Mouse (Mus musculus) liver, embryonic 14.5 days (tissue): Measurements from ENCODE around the gene Eefsec. TPM values are rescaled to one million over a fixed set of nuclear protein-coding genes. Genes with fewer than 3 reads are reported as not detected.

Experiments
- ATAC-seq: fragments of 200-750 bp; cut with Nextera tagmentation; 2 replicates; pipeline ENCODE4 v1.8.0; 2017; ENCODE audit warnings: moderate number of reproducible peaks, mild to moderate bottlenecking, moderate library complexity; ENCODE audit not compliant: insufficient read depth
- DNase-seq, 3 experiments: peaks; one replicate each; pipeline ENCODE4 v3.0.0-alpha.2; 2012 to 2013; ENCODE audit warnings: low read depth in 3 of 3, low spot score in 3 of 3
- H3K27ac ChIP-seq: fragments of 300-500 bp; sonication (generic); 2 replicates; pipeline ENCODE4 v1.5.1; 2014; ENCODE audit warnings: moderate library complexity, mild to moderate bottlenecking, control low read depth, inconsistent platforms
- H3K27me3 ChIP-seq: fragments of 300-500 bp; sonication (generic); 2 replicates; pipeline ENCODE4 v1.6.1; 2014; ENCODE audit warnings: mild to moderate bottlenecking, low read length, moderate library complexity; ENCODE audit not compliant: control insufficient read depth, insufficient read depth
- H3K36me3 ChIP-seq: fragments of 300-500 bp; sonication (generic); replicated peaks from 2 replicates; pipeline ENCODE4 v1.6.1; 2014; ENCODE audit warnings: low read depth; ENCODE audit not compliant: control insufficient read depth, insufficient read depth
- H3K4me1 ChIP-seq, 2 experiments: fragments of 200-500 bp in 1 of 2; fragments of 300-500 bp in 1 of 2; sonication (generic) in 1 of 2; replicated peaks; 2 replicates each; pipeline ENCODE4 v1.6.1; 2012 to 2014; ENCODE audit warnings: antibody characterized with exemption in 1 of 2, inconsistent platforms in 1 of 2, low read length in 1 of 2; ENCODE audit not compliant: control insufficient read depth in 2 of 2, insufficient read depth in 2 of 2
- H3K4me2 ChIP-seq: fragments of 300-500 bp; sonication (generic); 2 replicates; pipeline ENCODE4 v1.6.1; 2014; ENCODE audit warnings: low read depth, mild to moderate bottlenecking, control low read depth, moderate library complexity
- H3K4me3 ChIP-seq, 2 experiments: fragments of 200-500 bp in 1 of 2; fragments of 300-500 bp in 1 of 2; sonication (generic) in 1 of 2; 2 replicates each; pipeline ENCODE4 v1.5.1; 2012 to 2014; ENCODE audit warnings: low read depth in 2 of 2, low read length in 2 of 2, mild to moderate bottlenecking in 2 of 2, control low read depth in 1 of 2, inconsistent platforms in 1 of 2, moderate library complexity in 1 of 2; ENCODE audit not compliant: insufficient read depth in 1 of 2
- H3K9ac ChIP-seq: fragments of 300-500 bp; sonication (generic); replicated peaks from 2 replicates; pipeline ENCODE4 v1.6.1; 2014; ENCODE audit warnings: mild to moderate bottlenecking, control low read depth, moderate library complexity
- H3K9me3 ChIP-seq: fragments of 300-500 bp; sonication (generic); 2 replicates; pipeline ENCODE4 v1.6.1; 2016; ENCODE audit warnings: low read length, mixed read lengths; ENCODE audit not compliant: control insufficient read depth
- CTCF ChIP-seq: IDR thresholded peaks from 2 replicates; pipeline ENCODE4 v1.5.1; 2016; ENCODE audit warnings: antibody characterized with exemption, low read depth, control low read depth
- EP300 ChIP-seq: IDR thresholded peaks from 2 replicates; pipeline ENCODE4 v1.6.1; 2016; ENCODE audit warnings: antibody characterized with exemption, low read depth
- WGBS: fragments of 180-500 bp; shearing (Covaris S2); extraction: QIAGEN DNeasy Blood & Tissue Kit; methylation state at CpG from one replicate; pipeline ENCODE4 v1.1.7; 2014; ENCODE audit not compliant: insufficient replicate concordance; 5-methylcytosine and 5-hydroxymethylcytosine counted together
- polyA plus RNA-seq, 2 experiments: library from polyadenylated mRNA; depleted of rRNA in 1 of 2; stranded (reverse) in 1 of 2; unstranded in 1 of 2; fragments of >200 nt; fragmentation: Nextera tagmentation in 1 of 2; extraction: Ambion mirVana in 1 of 2; gene quantifications; 2 replicates each; pipeline versions ENCODE4 v1.2.1 to v1.2.3; 2012 to 2014

The Eefsec gene
- polyA plus RNA-seq (2012; rRNA removed) (9.1 and 9.7 TPM in 2 replicates), polyA plus RNA-seq (2014; fragmentation: Nextera tagmentation; extraction: Ambion mirVana) (14.3 and 16.3 TPM in 2 replicates)

DNA sequence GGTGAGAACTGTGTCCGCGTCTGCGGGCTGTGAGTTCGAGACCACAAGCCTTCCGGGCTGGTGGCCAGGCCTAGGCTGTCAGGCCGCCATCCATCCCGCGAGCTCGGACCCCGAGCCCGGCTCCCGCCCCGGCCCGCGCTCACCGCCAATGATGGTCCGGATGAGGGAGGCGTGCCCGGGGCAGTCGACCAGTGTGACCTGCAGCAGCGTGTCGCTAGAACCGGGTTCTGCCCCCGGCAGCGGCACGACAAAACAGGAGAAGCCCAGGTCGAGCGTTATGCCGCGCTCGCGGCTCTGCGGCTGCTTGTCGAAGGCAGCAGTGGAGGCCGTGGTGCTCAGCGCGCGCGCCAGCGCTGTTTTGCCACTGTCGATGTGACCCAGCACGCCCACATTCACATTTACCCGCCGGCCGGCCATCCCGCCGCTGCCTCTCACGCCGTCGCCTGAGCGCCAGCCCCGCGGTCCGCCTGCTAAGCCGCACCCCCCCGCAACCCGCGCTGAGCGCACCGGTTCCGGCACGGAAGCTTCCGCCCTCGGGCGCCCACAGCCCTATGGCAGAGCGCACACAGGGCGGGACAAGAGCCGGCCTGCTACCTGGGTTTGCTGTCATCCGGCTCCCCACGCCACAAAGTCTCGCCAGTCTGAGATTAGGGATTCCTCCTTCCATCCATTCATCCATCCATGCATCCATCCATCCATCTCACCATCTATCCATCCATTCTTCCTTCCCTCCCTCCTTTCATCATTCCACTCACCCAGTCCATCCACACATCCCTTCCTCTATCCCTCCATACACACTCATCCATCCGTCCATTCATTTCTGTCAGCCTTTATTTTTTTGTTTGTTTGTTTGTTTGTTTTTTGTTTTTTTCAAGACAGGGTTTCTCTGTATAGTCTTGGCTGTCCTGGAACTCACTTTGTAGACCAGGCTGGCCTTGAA is at the start of gene Eefsec:
Gene Eefsec, minus strand, starts transcription at position 477 of the 940 bp plus-strand sequence.
- peak within 1 kb of the TSS; percentile 84 to 89 for H3K4me3 ChIP-seq
- WGBS, result under 1% methylated on average over 68 of the region's 72 CpGs
- DNase-seq (peak; percentile 54 to 59 (median 59)), ATAC-seq (peak; percentile 89)
- no peaks in the 10 kb centered on the region for H3K9me3 ChIP-seq
- no peaks in the 10 kb centered on the region for H3K36me3 ChIP-seq
- peaks cover 0 to 12% of the 10 kb centered on the region in 2 experiments; a peak in 2 of 4 replicates for H3K4me1 ChIP-seq
- peak within 1 kb of the TSS; percentile 19 for H3K27ac ChIP-seq
- H3K27me3 ChIP-seq, result no peaks in the 10 kb centered on the region
- no peak for TF ChIP-seq EP300
- TF ChIP-seq CTCF, result no peak
- peak within 1 kb of the TSS; percentile 91 for H3K4me2 ChIP-seq
- peak within 1 kb of the TSS; percentile 84 for H3K9ac ChIP-seq

GRCm38 (mm10) chr6:88493712-88494111 is 47.4 kb upstream of the Eefsec start:
- DNase-seq (no peak), ATAC-seq (no peak)
- H3K9ac ChIP-seq, result no peak overlapping the region
- H3K36me3 ChIP-seq, result peaks cover 6% of the 10 kb centered on the region
- WGBS, result 82% methylated on average over 6 of the region's 6 CpGs
- no peaks in the 10 kb centered on the region for H3K9me3 ChIP-seq
- H3K4me3 ChIP-seq, result no peak overlapping the region
- H3K4me1 ChIP-seq, result no peaks in the 10 kb centered on the region
- H3K4me2 ChIP-seq, result no peak overlapping the region
- H3K27me3 ChIP-seq, result no peaks in the 10 kb centered on the region
- no peak for TF ChIP-seq CTCF
- no peak for TF ChIP-seq EP300
- H3K27ac ChIP-seq, result no peak overlapping the region

GRCm38 (mm10) chr6:88490629-88491354 is 44.5 kb upstream of the Eefsec start:
- no peak for TF ChIP-seq CTCF
- TF ChIP-seq EP300, result no peak
- ATAC-seq (no peak), DNase-seq (no peak)
- no peaks in the 10 kb centered on the region for H3K4me1 ChIP-seq
- H3K4me3 ChIP-seq, result no peak overlapping the region
- no peak overlapping the region for H3K9ac ChIP-seq
- no peak overlapping the region for H3K27ac ChIP-seq
- WGBS, result 87% methylated on average over 12 of the region's 12 CpGs
- H3K9me3 ChIP-seq, result no peaks in the 10 kb centered on the region
- no peaks in the 10 kb centered on the region for H3K27me3 ChIP-seq
- no peak overlapping the region for H3K4me2 ChIP-seq
- H3K36me3 ChIP-seq, result peaks cover 8% of the 10 kb centered on the region

DNA sequence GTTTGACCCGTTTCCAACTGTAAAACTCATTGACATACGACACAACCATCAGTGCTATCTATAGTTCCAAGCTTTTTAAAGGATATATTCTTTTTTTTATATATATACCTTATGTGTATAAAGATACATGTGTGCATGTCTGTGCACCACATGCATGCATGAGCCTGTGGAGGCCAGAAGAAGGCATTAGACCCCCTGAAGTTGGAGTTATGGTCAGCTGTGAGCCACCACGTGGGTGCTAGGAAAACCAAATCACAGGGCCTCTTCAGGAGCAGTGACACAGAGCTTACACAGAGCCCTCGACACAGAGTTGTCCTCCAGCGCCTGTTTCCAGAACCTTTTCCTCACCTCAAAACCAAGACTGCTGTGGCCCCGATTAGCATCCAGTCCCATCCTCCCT is 43.5 kb upstream of the Eefsec start:
- Histone ChIP-seq H3K9ac (no peak overlapping the region), H3K27ac (no peak overlapping the region), H3K9me3 (no peaks in the 10 kb centered on the region), H3K4me1 (peaks cover 0 to 4% of the 10 kb centered on the region in 2 experiments; a peak in 2 of 4 replicates), H3K4me3 (no peak overlapping the region), H3K4me2 (no peak overlapping the region), H3K27me3 (no peaks in the 10 kb centered on the region), H3K36me3 (peaks cover 14% of the 10 kb centered on the region)
- no peak for ATAC-seq
- no peak for TF ChIP-seq CTCF
- no peak for TF ChIP-seq EP300
- 76% methylated on average over 6 of the region's 6 CpGs for WGBS
- no peak for DNase-seq
